Mouse (Mus musculus) lung, adult 18-20 months (tissue): ENCODE measurements around the gene Foxc2.
A peak's percentile ranks its signal among the peaks of the same experiment; 100 is the strongest.

ENCODE experiments used
- DNase-seq, 2 experiments: peaks; one replicate each; pipeline ENCODE4 v3.0.0; 2022; ENCODE audit warnings: mixed read lengths in 2 of 2

Foxc2 gene

GRCm38 (mm10) chr8:121152394-121152793 lies 36.4 kb downstream of the Foxc2 start:
- peak; percentile 22 to 46 for DNase-seq

GRCm38 (mm10) chr8:121156990-121157491 lies 41.1 kb downstream of the Foxc2 start:
- DNase-seq, result no peak

GRCm38 (mm10) chr8:121158812-121159211 lies 42.8 kb downstream of the Foxc2 start:
- DNase-seq, result no peak

GRCm38 (mm10) chr8:121161437-121161836 lies 45.5 kb downstream of the Foxc2 start:
- no peak for DNase-seq

GRCm38 (mm10) chr8:121162413-121162812 lies 46.4 kb downstream of the Foxc2 start:
- DNase-seq, result no peak

- no peak for DNase-seq
Observed at GRCm38 (mm10) chr8:121162906-121163695, 47.1 kb downstream of the Foxc2 start.

GRCm38 (mm10) chr8:121164017-121164469 lies 48.1 kb downstream of the Foxc2 start:
- DNase-seq, result peak; percentile 50 to 70

- no peak for DNase-seq
Observed at GRCm38 (mm10) chr8:121168033-121168432, 52.1 kb downstream of the Foxc2 start.
